Mouse (Mus musculus): ENCODE results near the gene Celf2.

DNA sequence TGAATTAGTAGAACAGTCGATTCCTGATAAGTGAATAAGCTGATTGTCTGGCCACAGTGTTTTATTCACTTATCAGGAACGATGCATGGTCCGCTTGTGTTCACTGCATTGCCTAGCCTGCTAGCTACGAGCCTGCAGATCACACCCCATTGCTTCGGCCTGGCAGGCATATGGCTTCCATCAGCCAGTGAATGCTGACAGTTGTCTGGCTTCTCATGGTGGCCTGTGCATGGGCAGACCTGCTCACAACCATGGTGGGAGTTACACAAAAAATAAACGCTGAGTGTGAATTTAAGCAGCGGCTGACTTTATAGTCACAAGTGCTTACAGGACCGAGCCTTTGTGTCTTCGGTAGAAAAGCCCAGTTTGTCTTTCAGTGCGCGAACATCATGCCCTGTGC is 969.3 kb downstream of the Celf2 start:
- TF ChIP-seq CTCF (IDR thresholded peaks at IDR 0.05; ENCODE audit: control insufficient read depth, insufficient read depth, low read length) (no peak), POLR2A (IDR thresholded peaks at IDR 0.05; ENCODE audit: borderline replicate concordance, control insufficient read depth, low read depth, low read length) (no peak)
